Mouse (Mus musculus) CH12.LX (cell line): ENCODE measurements at regions not wholly inside any gene's neighbourhood (a gene's known extent, or its start where the extent isn't known, plus 50 kb on each side); places are given as distances from the start of the nearest gene placed in this dataset.

Experiments
- DNase-seq: peaks from one replicate; pipeline ENCODE4 v3.0.0-alpha.2; 2013; ENCODE audit errors: extremely low read depth
- H3K27ac ChIP-seq: 2 replicates; pipeline ENCODE4 v1.5.1; 2012; ENCODE audit warnings: low read depth, mild to moderate bottlenecking, control low read depth, moderate library complexity; ENCODE audit not compliant: insufficient read depth
- H3K27me3 ChIP-seq: replicated peaks from 2 replicates; pipeline ENCODE3; 2012; ENCODE audit warnings: inconsistent platforms
- H3K36me3 ChIP-seq, 2 experiments: replicated peaks in 1 of 2; 2 replicates each; pipeline versions ENCODE3 to v1.6.1; 2012; ENCODE audit warnings: inconsistent platforms in 1 of 2, low read length in 1 of 2, mild to moderate bottlenecking in 1 of 2, mixed read lengths in 1 of 2, moderate library complexity in 1 of 2; ENCODE audit not compliant: control insufficient read depth in 1 of 2, insufficient read depth in 1 of 2
- H3K4me1 ChIP-seq, 2 experiments: 2 replicates each; pipeline ENCODE4 v1.6.1; 2012; ENCODE audit warnings: inconsistent platforms in 1 of 2, moderate library complexity in 1 of 2; ENCODE audit not compliant: insufficient read depth in 2 of 2, control insufficient read depth in 1 of 2
- H3K4me2 ChIP-seq: 2 replicates; pipeline ENCODE4 v1.6.1; 2012; ENCODE audit warnings: low read depth, mild to moderate bottlenecking, control low read depth; ENCODE audit not compliant: poor library complexity, insufficient read depth, severe bottlenecking
- H3K4me3 ChIP-seq, 3 experiments: fragments of 150-350 bp in 1 of 3; sonication (generic) in 1 of 3; replicated peaks in 1 of 3; 2 replicates each; pipeline versions ENCODE3 to v1.5.1; 2011 to 2012; ENCODE audit warnings: low read depth in 2 of 3, low read length in 2 of 3, mild to moderate bottlenecking in 2 of 3, moderate library complexity in 2 of 3, control low read depth in 1 of 3, improper control_type of control experiment in 1 of 3, inconsistent platforms in 1 of 3, mixed read lengths in 1 of 3; ENCODE audit not compliant: poor library complexity in 1 of 3
- H3K79me2 ChIP-seq: replicated peaks from 2 replicates; pipeline ENCODE4 v1.6.1; 2012; ENCODE audit warnings: mild to moderate bottlenecking, moderate library complexity; ENCODE audit not compliant: control insufficient read depth, poor library complexity, insufficient read depth, severe bottlenecking; ENCODE audit errors: extremely low read depth
- H3K9ac ChIP-seq: 2 replicates; pipeline ENCODE4 v1.6.1; 2012; ENCODE audit warnings: low read depth, mild to moderate bottlenecking, control low read depth, moderate library complexity; ENCODE audit not compliant: insufficient read depth
- H3K9me3 ChIP-seq: replicated peaks from 2 replicates; pipeline ENCODE3; 2012; ENCODE audit warnings: low read length, inconsistent platforms, mixed read lengths
- CHD1 ChIP-seq: IDR thresholded peaks from 2 replicates; pipeline ENCODE4 v1.6.1; 2012; ENCODE audit warnings: low read depth, low read length, improper control_type of control experiment, inconsistent platforms
- CTCF ChIP-seq, 2 experiments: IDR thresholded peaks in 1 of 2; conservative IDR thresholded peaks in 1 of 2; 2 replicates each; pipeline ENCODE4 v1.5.1; 2011 to 2012; ENCODE audit warnings: low read depth in 2 of 2, low read length in 2 of 2, improper control_type of control experiment in 1 of 2, inconsistent platforms in 1 of 2, mild to moderate bottlenecking in 1 of 2, moderate library complexity in 1 of 2
- ELF1 ChIP-seq: IDR thresholded peaks from 2 replicates; pipeline ENCODE4 v1.6.1; 2014; ENCODE audit warnings: low read depth, mild to moderate bottlenecking, inconsistent platforms, low read length, improper control_type of control experiment
- GABPA ChIP-seq: IDR thresholded peaks from 2 replicates; pipeline ENCODE4 v1.6.1; 2012; ENCODE audit warnings: low read depth, low read length, improper control_type of control experiment, inconsistent platforms; ENCODE audit not compliant: insufficient replicate concordance
- IRF4 ChIP-seq: IDR thresholded peaks from 2 replicates; pipeline ENCODE4 v1.6.1; 2014; ENCODE audit warnings: low read depth, mild to moderate bottlenecking, inconsistent platforms, low read length, improper control_type of control experiment
- JUND ChIP-seq: conservative IDR thresholded peaks from 2 replicates; pipeline ENCODE4 v1.6.1; 2011; ENCODE audit warnings: low read depth, low read length, improper control_type of control experiment
- MEF2A ChIP-seq: IDR thresholded peaks from 2 replicates; pipeline ENCODE4 v1.6.1; 2014; ENCODE audit warnings: low read depth, mild to moderate bottlenecking, inconsistent platforms, low read length, improper control_type of control experiment, borderline replicate concordance
- MYC ChIP-seq: IDR thresholded peaks from 2 replicates; pipeline ENCODE4 v1.6.1; 2011; ENCODE audit warnings: low read depth, mild to moderate bottlenecking, improper control_type of control experiment, low read length
- PAX5 ChIP-seq: IDR thresholded peaks from 2 replicates; pipeline ENCODE4 v1.6.1; 2012; ENCODE audit warnings: low read length, inconsistent platforms, mixed read lengths
- SIN3A ChIP-seq: IDR thresholded peaks from 2 replicates; pipeline ENCODE4 v1.6.1; 2012; ENCODE audit warnings: low read length, improper control_type of control experiment, inconsistent platforms
- TBP ChIP-seq: conservative IDR thresholded peaks from 2 replicates; pipeline ENCODE4 v1.6.1; 2011; ENCODE audit warnings: low read depth, low read length, improper control_type of control experiment
- TCF12 ChIP-seq: IDR thresholded peaks from 2 replicates; pipeline ENCODE4 v1.6.1; 2014; ENCODE audit warnings: low read depth, mild to moderate bottlenecking, inconsistent platforms, low read length, improper control_type of control experiment
- ZC3H11A ChIP-seq: IDR thresholded peaks from 2 replicates; pipeline ENCODE4 v1.6.1; 2012; ENCODE audit warnings: low read depth, mild to moderate bottlenecking, inconsistent platforms, low read length, improper control_type of control experiment
- ZMIZ1 ChIP-seq: IDR thresholded peaks from 2 replicates; pipeline ENCODE4 v1.6.1; 2012; ENCODE audit warnings: low read depth, mild to moderate bottlenecking, inconsistent platforms, low read length, improper control_type of control experiment
- dilution Hi-C: fragments of 300-500 bp; cut with MboI; formaldehyde crosslinking; loops from 2 replicates; pipeline ENCODE4 v1.14.3; 2020; ENCODE audit warnings: low sequenced_read_pairs; ENCODE audit not compliant: extremely low pct_unique_long_range_greater_than_20kb, extremely low pct_ligation_motif_present
- in situ Hi-C: fragments of 300-500 bp; cut with MboI; formaldehyde crosslinking; loops from 3 replicates; pipeline ENCODE4 v1.14.3; 2019; ENCODE audit warnings: low sequenced_read_pairs, low pct_ligation_motif_present, low pct_unique_long_range_greater_than_20kb, mixed read lengths

- no peaks in the 10 kb centered on the region for H3K79me2 ChIP-seq
- H3K4me2 ChIP-seq, result no peak overlapping the region
- H3K4me1 ChIP-seq, result no peaks in the 10 kb centered on the region
- H3K9me3 ChIP-seq, result peaks cover 6% of the 10 kb centered on the region
- in situ Hi-C loops (no loop called here), dilution Hi-C loops (no loop called here)
- TF ChIP-seq CHD1, result no peak
- no peak for TF ChIP-seq SIN3A
- TF ChIP-seq TCF12, result no peak
- H3K27ac ChIP-seq, result no peak overlapping the region
- peaks cover 87% of the 10 kb centered on the region for H3K27me3 ChIP-seq
- H3K4me3 ChIP-seq, result no peak overlapping the region
- H3K36me3 ChIP-seq, result no peaks in the 10 kb centered on the region
- no peak overlapping the region for H3K9ac ChIP-seq
- no peak for DNase-seq
These were observed 134.2 kb upstream of the Wscd1 start for GRCm38 (mm10) chr11:71615526-71615925.

GRCm38 (mm10) chr11:71625501-71626191 lies 124.1 kb upstream of the Wscd1 start:
- Histone ChIP-seq H3K4me1 (no peaks in the 10 kb centered on the region), H3K36me3 (no peaks in the 10 kb centered on the region), H3K27me3 (peaks cover 90% of the 10 kb centered on the region), H3K79me2 (no peaks in the 10 kb centered on the region), H3K27ac (no peak overlapping the region), H3K4me3 (no peak overlapping the region), H3K4me2 (no peak overlapping the region), H3K9me3 (no peaks in the 10 kb centered on the region), H3K9ac (no peak overlapping the region)
- in situ Hi-C loops, result no loop called here
- dilution Hi-C loops, result no loop called here
- TF ChIP-seq MEF2A, result no peak
- TF ChIP-seq ZC3H11A, result no peak
- TF ChIP-seq IRF4, result no peak
- no peak for TF ChIP-seq CHD1
- no peak for TF ChIP-seq MYC
- DNase-seq, result no peak

- H3K27me3 ChIP-seq, result peaks cover 75% of the 10 kb centered on the region
- DNase-seq, result no peak
These were observed 113.6 kb upstream of the Wscd1 start for GRCm38 (mm10) chr11:71636111-71636510.

More at GRCm38 (mm10) chr11:71636111-71636510, 113.6 kb upstream of the Wscd1 start:
- TF ChIP-seq CTCF (conservative IDR thresholded peaks at IDR 0.05 in 1 of 2, IDR thresholded peaks at IDR 0.05 in 1 of 2; ENCODE audit: low read depth in 2 of 2, low read length in 2 of 2), result no peak
- TF ChIP-seq ZMIZ1, result no peak
- TF ChIP-seq TBP, result no peak
- TF ChIP-seq ELF1, result no peak
- TF ChIP-seq GABPA, result no peak
- TF ChIP-seq MEF2A, result no peak
- no peak for TF ChIP-seq TCF12
- no peak for TF ChIP-seq SIN3A
- TF ChIP-seq PAX5, result no peak
- no peak for TF ChIP-seq JUND
- TF ChIP-seq, all 38 proteins: peak for 0
- dilution Hi-C loops (no loop called here), in situ Hi-C loops (no loop called here)
- no peaks in the 10 kb centered on the region for H3K4me1 ChIP-seq
- H3K4me2 ChIP-seq, result no peak overlapping the region
- H3K9ac ChIP-seq, result no peak overlapping the region
- H3K27ac ChIP-seq, result no peak overlapping the region
- H3K79me2 ChIP-seq, result no peaks in the 10 kb centered on the region
- no peaks in the 10 kb centered on the region for H3K9me3 ChIP-seq
- no peaks in the 10 kb centered on the region for H3K36me3 ChIP-seq
- H3K4me3 ChIP-seq, result no peak overlapping the region
